Mouse (Mus musculus) adrenal gland, postnatal 25 days (tissue): ENCODE results near the gene Arid1b. TPM values are rescaled to one million over a fixed set of nuclear protein-coding genes. Genes with fewer than 3 reads are reported as not detected.
"Not testable (repeated sequence)": the region's sequence is repeated elsewhere in the genome, so short reads cannot be mapped to it uniquely, and the experiment has no call there.

Experiments used
- DNase-seq: peaks from one replicate; pipeline ENCODE4 v3.0.0; 2021; ENCODE audit warnings: mixed read lengths
- total RNA-seq: library from RNA; stranded (reverse); gene quantifications from 2 replicates; pipeline ENCODE4 v1.2.3, GENCODE M21; 2021

Arid1b gene
- total RNA-seq, 1 experiment from 2014 or later, result 85.8 TPM

DNA sequence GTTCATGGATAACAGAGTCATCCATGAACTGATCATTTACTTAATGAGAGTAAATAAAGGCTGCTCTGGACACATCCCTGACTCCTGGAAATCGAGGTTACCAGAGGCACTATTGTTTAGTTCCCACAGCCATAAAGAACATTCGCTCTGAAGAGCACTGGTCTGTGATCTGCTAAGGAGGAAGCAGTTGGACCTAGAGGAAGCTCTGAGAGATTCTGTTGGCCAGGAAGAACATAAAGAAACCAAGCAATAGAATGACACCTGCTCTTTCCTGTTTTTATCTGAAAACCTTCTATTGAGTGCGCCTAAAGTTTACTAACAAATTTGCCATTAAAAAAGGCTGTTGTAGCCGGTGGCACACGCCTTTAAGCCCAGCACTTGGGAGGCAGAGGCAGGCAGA, 94.7 kb downstream of the Arid1b start:
- DNase-seq, result no peak

DNA sequence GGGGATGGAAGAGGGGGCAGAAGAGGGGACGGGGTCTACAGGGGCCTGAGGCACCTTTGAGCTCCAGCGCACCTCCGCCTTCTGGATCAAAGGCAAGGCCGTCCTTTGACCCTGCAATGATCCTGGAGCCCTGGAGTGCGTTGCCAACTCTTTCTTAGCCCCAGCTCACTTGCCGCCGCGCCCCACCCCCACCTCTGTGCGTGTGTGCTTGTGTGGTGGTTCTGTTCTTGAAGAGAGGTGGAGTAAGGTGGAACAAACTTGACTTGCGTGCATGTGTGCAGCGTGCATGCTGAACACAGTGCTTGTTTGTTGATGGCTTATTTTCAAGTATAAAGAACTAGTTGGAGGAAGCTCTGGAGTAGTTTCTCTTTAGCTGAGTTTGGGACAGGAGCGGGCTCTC, 95.4 kb downstream of the Arid1b start:
- DNase-seq, result peak; percentile 43

DNA sequence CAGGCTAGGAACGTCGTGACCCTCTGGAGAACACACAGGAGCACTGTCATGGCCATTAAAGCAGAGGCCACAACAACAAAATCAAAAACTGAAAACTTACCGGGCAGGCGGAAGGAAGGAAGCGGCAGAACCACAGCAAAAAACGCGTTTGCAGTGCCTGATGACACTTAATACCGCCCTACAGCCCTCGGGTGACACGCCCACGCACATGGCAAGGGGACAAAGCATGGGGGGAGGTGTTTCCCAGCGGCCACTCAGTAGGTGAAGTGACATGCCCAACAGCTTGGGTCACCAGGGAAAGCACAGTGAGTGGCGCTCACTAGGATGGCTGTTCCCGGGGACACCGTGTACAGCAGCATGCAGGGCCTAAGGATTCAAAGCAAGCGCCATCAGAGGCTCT, 97.4 kb downstream of the Arid1b start:
- no peak for DNase-seq

DNA sequence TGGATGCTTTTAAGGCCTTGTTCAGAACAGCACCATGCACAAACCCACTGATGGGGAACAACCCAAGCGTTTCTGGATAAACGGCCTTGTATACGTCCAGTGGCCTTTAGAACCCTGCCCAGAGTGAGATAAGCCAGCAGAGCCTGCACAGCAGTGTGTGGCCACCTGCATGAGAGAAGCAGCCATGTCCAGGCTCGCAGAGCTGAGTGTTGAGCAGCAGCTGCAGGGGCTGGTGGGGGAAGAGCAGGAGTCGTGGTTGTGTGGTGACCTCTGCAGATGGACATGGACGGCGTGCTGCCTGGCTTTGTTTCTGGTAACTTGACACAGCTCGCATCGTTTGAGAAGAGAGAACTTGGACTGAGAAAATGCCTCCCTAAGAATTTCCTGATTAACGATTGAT, 97.8 kb downstream of the Arid1b start:
- no peak for DNase-seq

DNA sequence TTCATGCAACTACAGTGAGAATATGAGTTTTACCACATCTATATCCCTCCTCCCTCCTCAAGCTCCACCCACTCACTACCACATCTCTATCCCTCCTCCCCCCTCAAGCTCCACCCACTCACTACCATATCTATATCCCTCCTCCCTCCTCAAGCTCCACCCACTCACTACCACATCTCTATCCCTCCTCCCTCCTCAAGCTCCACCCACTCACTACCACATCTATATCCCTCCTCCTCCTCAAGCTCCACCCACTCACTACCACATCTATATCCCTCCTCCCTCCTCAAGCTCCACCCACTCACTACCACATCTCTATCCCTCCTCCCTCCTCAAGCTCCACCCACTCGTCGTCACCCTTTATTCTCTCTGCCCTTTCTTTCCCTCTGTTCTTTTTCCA, 99.2 kb downstream of the Arid1b start:
- DNase-seq, result not testable (repeated sequence)

DNA sequence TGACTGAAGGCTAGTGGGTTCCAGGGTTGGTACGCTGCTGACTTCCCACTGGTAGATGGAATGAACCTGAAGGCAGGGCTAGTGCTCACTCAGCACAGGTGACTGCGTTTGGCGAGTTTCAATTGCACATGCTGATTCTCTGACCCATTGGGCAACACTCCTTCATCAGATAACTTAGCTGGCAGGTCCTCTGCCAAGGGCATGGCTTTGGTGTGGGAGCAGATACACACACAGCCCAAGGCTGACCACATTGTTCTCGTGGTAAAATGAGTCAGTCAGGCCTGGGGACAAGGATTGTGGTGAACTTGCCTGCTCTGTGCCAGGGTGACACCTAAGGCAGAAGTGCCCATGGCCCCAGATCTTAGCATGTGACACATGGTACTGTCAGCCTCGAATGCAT, 100.5 kb downstream of the Arid1b start:
- DNase-seq, result peak; percentile 47

DNA sequence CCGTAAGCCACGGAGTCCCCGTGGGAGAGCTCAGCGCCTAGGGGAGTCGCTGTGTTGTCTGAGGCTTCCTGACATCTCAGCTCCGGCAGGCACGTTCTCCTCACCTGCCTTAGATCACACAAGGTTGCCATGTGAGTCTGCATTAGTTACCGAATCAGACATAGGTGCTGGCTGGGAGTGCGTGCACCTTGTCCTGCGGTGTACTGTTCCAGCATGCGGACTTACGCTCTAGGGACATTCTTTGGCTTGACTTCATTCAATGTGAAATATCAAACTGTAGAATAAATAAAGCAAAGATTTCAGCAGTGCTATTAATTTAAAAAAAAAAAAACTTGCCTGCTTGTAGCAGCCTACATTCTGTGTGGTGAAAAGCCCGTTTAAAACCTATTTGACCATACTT, 101.6 kb downstream of the Arid1b start:
- DNase-seq, result no peak

DNA sequence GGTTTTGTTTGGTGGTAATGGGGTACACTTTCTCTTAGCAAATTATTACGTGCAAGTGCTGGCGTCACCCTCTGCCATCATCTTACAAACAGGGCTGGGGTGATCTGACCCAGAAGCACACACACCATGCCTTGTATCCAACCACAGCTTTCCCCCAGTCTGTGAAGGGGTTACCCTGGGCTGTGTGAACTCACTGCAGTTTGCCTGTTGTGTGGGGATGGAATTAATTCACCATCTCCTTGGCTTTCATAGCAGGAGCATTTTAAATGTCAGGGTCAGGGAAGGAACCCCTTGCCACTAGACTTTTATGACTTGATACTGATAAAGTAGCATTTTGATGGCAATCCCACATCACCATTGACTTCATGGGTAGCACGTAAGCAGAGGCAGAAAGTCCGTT, 102.9 kb downstream of the Arid1b start:
- no peak for DNase-seq

DNA sequence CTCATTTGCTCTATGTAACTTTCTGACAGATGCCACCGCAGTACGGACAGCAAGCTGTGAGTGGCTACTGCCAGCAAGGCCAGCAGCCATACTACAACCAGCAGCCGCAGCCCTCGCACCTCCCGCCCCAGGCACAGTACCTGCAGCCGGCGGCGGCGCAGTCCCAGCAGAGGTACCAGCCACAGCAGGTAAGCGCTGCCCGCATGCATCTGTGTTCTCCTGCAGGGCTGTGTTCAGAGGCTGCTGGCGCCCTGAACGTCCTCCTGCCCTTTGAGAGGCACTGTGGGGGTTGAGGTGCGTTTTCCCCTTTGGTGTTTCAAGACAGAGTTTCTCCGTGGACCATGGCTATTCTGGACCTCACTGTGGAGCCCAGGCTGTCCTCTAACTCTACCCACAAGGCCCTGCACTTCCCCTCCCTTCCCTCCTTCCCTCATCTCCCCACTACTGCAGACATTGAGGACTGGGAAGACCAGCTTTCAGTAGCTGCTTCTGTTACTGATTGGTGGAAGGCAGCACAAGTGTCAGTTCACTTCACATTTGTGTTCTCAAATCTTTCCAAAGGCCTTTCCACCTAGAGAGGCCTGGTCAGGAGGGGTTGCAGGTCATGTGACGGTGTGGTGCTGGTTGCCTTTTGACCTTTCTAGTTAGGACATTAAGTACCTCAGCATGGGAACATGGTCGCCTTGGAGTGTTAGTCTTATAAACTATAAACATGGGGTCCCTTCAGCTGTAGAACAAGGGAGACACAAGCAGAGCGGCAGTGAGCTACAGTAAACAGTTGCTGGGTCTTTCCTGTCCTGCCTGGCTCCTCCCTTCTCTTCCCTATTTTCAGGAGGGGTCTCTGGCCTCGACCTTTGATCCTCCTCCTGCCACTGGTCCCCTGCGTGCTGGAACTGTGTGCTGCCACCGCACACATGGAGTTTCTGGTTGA, 103.7 kb downstream of the Arid1b start:
- DNase-seq, result no peak

DNA sequence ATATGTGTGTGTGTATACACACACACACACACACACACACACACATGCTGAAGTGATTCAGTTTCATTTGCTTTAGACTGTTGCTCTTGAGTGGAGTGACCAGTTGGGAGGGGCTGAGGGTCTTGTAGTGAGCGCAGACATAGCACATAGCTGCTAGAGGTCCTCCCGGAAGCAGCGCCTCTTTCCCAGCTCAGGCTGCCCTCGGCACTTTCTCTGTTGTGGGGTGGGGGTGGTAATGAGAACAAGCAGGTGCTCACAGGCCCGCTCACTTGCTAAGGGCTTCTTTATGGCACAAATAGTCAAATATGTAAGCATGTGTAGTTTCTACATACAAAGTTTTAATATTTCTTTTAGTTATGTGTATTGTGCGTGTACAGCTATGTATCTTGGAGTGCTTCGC, 104.6 kb downstream of the Arid1b start:
- no peak for DNase-seq

DNA sequence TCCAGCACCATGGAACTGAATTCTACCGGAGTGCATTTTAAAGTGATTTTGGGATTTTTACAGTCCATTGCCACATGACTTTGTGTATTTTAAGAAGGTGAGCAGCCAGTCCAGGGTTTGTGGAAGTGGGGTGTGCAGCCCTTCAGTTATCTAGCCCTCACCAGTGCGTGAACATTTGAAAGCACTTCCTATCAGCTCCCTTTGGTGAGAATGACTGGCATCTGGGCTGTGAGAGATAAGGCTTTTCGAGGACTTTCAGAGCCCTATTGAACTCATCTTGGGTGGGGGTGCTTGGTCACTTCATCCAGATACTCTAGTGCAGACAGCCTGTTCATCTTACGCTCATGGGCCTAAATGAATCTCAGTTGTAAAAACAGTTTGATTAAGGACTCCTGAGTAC, 105.1 kb downstream of the Arid1b start:
- DNase-seq, result no peak

DNA sequence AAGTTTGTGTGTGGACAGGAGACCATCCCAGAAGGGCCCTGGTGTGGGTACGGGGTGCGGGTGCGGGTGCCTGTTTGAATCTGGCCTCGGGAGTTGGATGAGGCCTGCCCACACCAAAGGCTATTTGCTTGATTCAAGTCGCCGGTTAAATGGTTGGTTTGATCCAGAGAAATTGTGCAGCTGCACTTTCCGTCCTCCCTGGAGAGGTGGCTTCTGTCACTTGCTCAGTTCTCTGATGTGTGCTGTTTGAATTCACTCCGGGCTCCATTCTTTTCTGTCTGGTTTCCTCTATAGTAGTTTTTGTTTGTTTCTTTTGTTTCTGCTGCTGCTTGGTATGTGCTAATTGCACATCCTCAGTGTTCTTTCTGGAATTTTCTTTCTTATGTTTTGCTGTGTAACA, 107.0 kb downstream of the Arid1b start:
- DNase-seq, result no peak

DNA sequence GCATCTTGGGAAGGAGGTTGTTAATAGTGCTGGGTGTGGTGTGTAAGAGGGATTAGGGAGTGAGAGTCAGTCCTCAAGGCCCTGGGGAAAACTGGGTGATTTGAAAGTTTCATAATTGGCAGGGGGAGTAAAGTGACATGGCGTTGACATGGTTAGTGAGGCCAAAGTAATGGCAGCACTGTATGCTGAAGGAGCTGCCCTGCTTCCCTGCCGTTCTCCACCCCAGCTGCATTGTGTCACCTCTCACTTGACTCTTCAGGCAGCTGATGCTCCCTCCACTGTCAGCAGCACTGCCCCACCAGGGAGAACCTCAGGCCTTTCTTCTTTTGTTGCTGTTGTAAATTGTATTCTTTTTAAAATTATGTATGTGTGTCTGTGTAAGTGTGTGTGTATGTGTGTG, 107.8 kb downstream of the Arid1b start:
- DNase-seq, result no peak

DNA sequence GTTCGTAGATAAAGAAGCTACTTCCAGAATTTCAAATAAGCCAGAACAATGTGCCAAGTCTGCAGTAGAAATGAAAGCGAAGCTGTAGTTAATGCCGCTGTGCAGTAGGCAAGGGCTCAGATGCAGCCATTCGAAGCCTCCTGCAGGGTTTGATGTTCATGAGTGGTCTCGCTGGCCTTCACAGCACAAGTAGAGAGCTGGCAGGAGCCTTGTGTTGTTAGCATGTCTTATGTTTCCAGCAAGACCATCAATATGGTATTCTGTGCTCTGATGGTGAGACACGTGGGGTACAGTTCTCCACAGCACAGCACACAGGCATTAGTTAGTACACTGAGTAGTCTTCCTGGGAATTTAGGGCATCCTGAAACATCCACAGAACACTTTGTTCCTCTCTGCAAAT, 111.6 kb downstream of the Arid1b start:
- DNase-seq, result no peak

DNA sequence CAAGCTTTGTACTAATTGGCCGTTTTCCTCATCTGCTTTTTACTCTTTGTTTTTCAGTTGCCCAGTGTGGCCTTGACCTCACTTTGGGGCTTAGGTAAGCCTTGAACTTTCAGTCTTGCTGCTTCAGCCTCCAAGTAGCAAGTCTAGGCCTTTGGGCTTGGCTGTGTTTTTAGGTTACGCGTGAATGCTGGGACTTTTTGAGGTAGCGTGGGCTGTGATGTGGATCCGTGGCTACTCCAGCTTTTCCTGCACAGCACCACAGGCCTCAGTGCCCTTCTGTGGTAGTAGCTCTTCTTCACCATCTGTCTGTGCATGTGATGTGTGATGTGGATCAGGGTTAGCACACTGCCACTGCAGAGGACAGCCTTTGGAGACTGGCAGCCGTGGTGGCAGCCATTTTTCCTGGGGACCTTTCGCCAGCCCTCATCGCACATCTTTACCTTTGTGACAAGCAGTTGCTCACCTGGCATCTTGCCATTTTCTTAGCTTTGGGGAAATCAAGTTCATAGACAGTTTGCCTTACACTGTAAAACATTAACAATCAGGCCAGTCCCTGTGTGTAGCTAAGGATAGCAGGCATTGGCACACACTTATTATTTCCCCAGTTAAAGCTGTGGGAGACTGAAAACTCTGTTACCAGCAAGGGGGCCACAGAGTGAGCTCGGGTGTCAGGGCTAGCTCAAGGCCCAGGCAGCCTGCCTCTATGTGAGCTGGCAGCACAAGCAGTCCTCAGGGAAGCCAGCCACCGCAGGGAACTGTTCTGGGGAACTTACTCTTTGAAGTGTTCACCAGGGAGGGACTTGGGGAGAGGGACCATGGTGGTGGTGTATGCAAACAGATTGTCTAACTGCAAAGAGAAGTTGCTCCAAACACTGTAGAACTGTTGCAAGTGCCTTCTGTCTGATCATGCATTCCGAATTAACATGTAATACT, 112.4 kb downstream of the Arid1b start:
- no peak for DNase-seq

DNA sequence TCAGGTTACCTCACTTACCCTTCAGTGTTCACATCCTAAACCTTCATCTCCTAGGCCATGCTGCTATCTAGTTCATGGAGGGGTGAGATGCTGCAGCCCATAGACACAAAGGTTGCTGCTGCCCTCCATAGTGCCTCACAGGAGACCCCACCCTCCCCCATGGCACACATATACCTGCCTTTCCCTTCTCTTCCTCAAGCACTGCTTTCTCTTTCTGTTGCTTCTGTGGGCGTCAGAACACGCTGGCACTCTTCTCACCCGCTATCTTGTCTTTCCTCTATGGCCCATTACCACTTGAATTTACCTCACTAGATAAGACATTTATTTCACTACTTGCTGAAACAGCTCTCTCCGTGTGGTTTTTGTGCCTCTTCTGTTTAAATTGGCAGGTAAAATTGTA, 113.4 kb downstream of the Arid1b start:
- DNase-seq, result no peak

DNA sequence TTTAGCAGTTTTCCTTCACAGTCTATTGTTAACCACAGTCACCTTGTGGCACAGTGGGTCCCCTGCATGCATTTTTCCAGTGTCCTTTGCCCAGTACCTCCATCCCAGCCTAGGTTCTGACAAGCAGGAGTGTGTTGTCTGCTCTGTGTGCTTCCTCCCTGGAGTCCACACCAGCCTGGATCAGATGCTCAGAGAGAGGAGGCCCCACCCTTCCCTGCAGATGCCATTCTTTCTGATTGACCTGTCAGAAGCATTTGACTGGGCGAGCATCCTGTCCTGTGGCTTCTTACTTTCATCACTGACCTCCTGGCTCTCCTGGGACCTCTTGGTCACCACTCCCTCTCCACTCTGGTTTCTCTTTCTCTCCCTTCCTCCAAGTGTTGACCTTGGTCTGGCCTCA, 113.9 kb downstream of the Arid1b start:
- no peak for DNase-seq

DNA sequence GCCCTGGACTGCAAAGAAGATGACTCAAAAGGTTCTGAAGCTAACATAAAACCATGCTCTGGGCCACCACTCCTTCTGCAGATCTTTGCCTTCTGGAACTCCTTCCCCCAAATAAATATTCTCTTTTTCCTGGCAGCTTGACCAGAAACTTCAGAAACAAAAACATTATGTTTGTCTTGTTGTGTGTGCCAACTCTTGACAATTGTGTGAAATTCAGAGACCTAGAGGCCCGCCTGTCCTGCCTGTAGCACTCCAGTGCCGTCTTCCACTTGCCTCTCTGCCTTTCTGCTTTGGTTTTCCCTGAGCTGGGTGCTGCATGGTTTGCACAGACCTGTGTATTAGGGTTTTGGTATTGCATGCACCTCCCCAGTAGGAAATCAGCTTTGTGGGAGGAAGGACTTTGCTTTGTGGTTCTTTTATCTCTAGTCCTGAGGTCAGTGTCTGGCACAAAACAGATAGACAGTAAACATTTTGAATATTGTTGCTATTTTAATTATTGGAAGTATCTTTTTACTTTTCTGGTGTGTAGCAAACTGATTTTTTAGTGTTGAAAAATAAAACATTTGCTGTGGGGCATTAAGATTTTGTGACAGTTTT, 114.5 kb downstream of the Arid1b start:
- DNase-seq, result no peak

DNA sequence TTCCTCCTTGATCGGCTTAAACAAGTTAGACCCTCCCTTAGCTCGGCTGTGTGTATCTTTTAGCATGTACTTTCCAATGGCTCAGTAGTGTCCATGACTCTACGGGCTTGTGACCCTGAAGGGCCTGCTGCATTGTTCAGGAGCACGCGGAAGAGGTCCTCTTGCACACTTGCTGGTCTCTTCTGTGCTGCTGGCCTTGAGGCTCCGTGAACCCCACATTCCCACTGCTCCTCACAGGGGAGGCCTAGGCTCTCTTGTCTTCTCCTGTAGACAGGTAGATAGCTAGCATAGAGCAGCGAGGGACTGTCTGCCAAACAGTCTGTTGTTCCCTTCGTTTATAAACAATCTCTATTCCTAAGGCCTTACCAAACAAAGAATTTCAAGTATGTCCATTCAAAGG, 115.2 kb downstream of the Arid1b start:
- DNase-seq, result no peak

DNA sequence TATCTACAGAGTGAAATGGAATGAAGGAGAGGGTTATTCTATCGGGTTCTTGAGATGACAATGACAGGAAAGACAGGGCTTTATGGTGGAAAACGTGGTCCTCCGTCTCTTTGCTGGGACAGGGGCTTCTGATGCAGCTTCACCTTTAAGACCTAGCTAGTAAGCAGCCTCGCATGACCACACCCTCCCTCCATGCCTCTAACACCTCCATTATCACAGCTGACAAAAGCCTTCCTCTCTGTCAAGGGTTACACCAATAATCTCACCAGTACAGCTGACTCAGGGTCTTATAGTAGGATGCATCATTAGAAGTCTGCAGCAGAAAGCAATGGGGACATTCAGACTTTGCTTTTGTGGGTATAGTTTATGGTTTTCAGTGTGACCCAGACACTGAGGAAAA, 116.0 kb downstream of the Arid1b start:
- no peak for DNase-seq

DNA sequence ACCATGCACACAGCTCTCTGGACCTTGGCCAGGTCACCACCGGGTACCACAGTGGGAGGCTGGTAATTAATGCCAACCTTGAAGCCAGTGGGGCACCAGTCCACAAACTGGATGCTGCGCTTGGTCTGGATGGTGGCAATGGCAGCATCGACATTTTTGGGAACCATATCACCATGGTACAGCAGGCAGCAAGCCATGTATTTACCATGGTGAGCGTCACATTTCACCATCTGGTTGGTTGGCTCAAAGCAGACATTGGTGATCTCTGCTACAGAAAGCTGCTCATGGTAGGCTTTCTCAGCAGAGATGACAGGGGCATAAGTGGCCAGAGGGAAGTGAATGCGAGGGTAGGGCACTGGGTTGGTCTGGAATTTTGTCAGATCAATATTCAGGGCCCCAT, 116.8 kb downstream of the Arid1b start:
- not testable (repeated sequence) for DNase-seq

DNA sequence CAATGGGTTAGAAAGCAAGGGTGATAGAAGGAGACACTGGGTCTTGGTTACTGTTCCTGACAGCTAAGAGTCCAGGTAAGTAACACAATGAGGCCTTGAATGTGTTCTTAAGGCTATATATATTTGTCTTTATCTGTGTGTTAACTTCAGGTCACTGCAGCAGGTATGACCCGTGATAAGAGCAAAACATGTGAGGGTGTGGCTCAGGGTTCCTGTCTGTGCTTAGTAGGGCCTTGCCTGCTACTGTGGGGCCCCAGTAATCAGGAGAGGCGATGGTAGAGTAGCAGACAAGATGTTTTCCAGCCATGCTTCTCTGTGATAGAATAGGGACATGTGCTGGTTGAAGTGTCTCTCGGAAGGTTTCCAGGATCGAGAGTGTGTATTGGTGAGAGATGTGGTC, 118.0 kb downstream of the Arid1b start:
- DNase-seq, result no peak

DNA sequence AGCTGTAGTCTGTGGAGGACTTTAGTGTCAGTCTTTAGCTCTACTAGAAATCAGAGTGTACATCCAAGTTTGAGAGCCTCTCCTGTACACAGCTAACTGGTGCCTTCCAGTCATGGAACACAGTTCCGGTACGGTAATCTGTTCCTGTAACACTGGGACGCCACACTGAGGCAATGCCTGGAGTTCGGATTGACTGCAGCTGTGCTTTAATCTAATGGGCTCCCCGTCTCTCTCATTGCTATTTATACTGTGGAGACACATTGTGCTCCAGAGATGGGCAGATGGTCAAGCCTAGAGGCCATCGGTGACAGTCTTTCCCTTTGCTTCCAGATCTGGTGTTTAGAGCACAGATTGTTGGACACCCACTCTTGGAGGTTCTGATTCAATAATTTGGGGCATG, 121.8 kb downstream of the Arid1b start:
- DNase-seq, result no peak
